Mouse (Mus musculus) left cerebral cortex, postnatal 36 days (tissue): ENCODE results near the gene Riok1. TPM values are rescaled to one million over a fixed set of nuclear protein-coding genes. Genes with fewer than 3 reads are reported as not detected.

Source experiments
- DNase-seq, 2 experiments: peaks; one replicate each; pipeline ENCODE4 v3.0.0; 2021 to 2022; ENCODE audit warnings: low spot score in 2 of 2, mixed read lengths in 1 of 2
- intact Hi-C: fragments of 180-260 bp; cut with DNase I; formaldehyde crosslinking; loops from one replicate; pipeline ENCODE4 v1.15.1; 2025
- total RNA-seq, 2 experiments: library from RNA; stranded (reverse); gene quantifications; 2 replicates each; pipeline ENCODE4 v1.2.3; 2021

The Riok1 gene
- total RNA-seq, 2 experiments from 2014 or later = 22.9 to 32.0 TPM

GRCm38 (mm10) chr13:38037811-38038210 is 1.0 kb downstream of the Riok1 start:
- intact Hi-C loops = loop anchor here (2.0 to 10.0 kb wide), 3 partner anchors 45 to 603 kb away; no protein-coding TSS in a partner anchor
- no peak for DNase-seq

- intact Hi-C loops = no loop called here
- no peak for DNase-seq
Measured at GRCm38 (mm10) chr13:38049888-38050287, 13.1 kb downstream of the Riok1 start.

GRCm38 (mm10) chr13:38062678-38063077 is 25.9 kb downstream of the Riok1 start:
- intact Hi-C loops = loop anchor here (10.0 kb wide), 1 partner anchor 532 kb away; no protein-coding TSS in a partner anchor
- DNase-seq = no peak

- intact Hi-C loops = loop anchor here (5.0 to 10.0 kb wide), 2 partner anchors 157 to 530 kb away; no protein-coding TSS in a partner anchor
- DNase-seq = peak in 1 of 2 experiments; percentile 8
Measured at GRCm38 (mm10) chr13:38064854-38065663, 28.3 kb downstream of the Riok1 start.

- intact Hi-C loops = no loop called here
- no peak for DNase-seq
Measured at GRCm38 (mm10) chr13:38070945-38071344, 34.1 kb downstream of the Riok1 start.

GRCm38 (mm10) chr13:38073374-38074307 is 36.8 kb downstream of the Riok1 start:
- intact Hi-C loops = no loop called here
- DNase-seq = no peak

GRCm38 (mm10) chr13:38074404-38074803 is 37.6 kb downstream of the Riok1 start:
- DNase-seq = no peak
- intact Hi-C loops = no loop called here

- DNase-seq = no peak
- intact Hi-C loops = no loop called here
Measured at GRCm38 (mm10) chr13:38077113-38077512, 40.3 kb downstream of the Riok1 start.

GRCm38 (mm10) chr13:38078836-38079235 is 42.0 kb downstream of the Riok1 start:
- no peak for DNase-seq
- intact Hi-C loops = no loop called here

GRCm38 (mm10) chr13:38079366-38079765 is 42.6 kb downstream of the Riok1 start:
- DNase-seq = no peak
- intact Hi-C loops = no loop called here

- intact Hi-C loops = no loop called here
- DNase-seq = no peak
Measured at GRCm38 (mm10) chr13:38080014-38080413, 43.2 kb downstream of the Riok1 start.

- intact Hi-C loops = no loop called here
- no peak for DNase-seq
Measured at GRCm38 (mm10) chr13:38080725-38081124, 43.9 kb downstream of the Riok1 start.

GRCm38 (mm10) chr13:38081161-38081560 is 44.4 kb downstream of the Riok1 start:
- no peak for DNase-seq
- intact Hi-C loops = no loop called here

GRCm38 (mm10) chr13:38086711-38087110 is 49.9 kb downstream of the Riok1 start:
- intact Hi-C loops = no loop called here
- no peak for DNase-seq

GRCm38 (mm10) chr13:38088008-38088407 is 51.2 kb downstream of the Riok1 start:
- DNase-seq = no peak
- intact Hi-C loops = no loop called here

GRCm38 (mm10) chr13:38089449-38089848 is 52.7 kb downstream of the Riok1 start:
- DNase-seq = no peak
- intact Hi-C loops = no loop called here

GRCm38 (mm10) chr13:38089871-38090270 is 53.1 kb downstream of the Riok1 start:
- no peak for DNase-seq
- intact Hi-C loops = no loop called here

- intact Hi-C loops = no loop called here
- no peak for DNase-seq
Measured at GRCm38 (mm10) chr13:38096207-38096606, 59.4 kb downstream of the Riok1 start.

- no peak for DNase-seq
- intact Hi-C loops = no loop called here
Measured at GRCm38 (mm10) chr13:38103406-38103805, 66.6 kb downstream of the Riok1 start.

GRCm38 (mm10) chr13:38104501-38104900 is 67.7 kb downstream of the Riok1 start:
- DNase-seq = no peak
- intact Hi-C loops = no loop called here
